Mouse (Mus musculus) kidney, adult 2 months (tissue): ENCODE measurements around the gene Tmprss11c.

Source experiments
- CTCF ChIP-seq: fragments of 200-500 bp; conservative IDR thresholded peaks from 2 replicates; pipeline ENCODE4 v1.5.1; 2011; ENCODE audit warnings: low read depth, mild to moderate bottlenecking, control low read depth, low read length, moderate library complexity, mixed read lengths; ENCODE audit not compliant: insufficient read depth, insufficient read length
- POLR2A ChIP-seq: fragments of 200-500 bp; IDR thresholded peaks from one replicate; pipeline ENCODE4 v1.6.1; 2011; ENCODE audit warnings: low read depth, low read length, control low read depth

DNA sequence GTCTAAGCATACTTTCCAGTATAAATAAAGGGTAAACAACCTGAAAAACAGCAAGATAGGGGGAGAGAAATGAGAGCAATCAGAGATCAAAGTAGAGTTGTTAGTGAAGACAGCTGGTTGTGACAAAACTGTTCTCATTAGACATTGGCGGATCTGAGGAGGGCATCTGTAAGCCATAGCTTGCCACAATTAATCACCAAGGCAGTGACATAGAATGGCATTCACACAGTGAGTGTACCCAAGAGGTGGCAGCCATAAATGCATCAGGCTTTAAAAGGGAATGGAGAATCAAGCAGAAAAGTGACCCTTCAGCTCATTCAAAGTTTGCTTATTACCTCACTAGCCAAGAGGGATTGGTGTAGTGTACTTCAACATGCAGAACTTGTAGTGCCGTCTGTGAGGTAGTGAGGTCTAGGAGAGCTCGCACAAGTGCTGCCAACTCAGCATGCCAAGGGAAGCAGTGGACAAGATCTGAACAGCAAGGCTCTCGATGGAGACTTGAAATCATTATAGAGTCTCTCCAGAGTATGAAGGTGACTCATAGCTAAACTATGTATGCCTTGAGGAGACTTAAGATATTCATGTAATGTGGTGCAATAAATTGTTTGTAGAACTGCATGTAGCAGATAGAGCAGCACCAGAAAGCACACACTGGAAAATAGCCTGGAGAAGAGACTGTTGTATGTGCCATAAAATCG, 61.8 kb downstream of the Tmprss11c start:
- TF ChIP-seq POLR2A (no peak), CTCF (no peak)
